ENCODE assay signal across 8 mouse cellular contexts in genomic region chr4:84675974-84676315, GRCm38 (mm10). TPM values are rescaled to one million over a fixed set of nuclear protein-coding genes. Genes with fewer than 3 reads are reported as not detected.
DNase-seq lines count a peak whose midpoint lies in the region; ATAC-seq and TF ChIP-seq lines count a peak whose summit lies in the region.

No protein-coding gene starts in this region.

- H3K9ac ChIP-seq in heart, embryonic 13.5 days: peak overlapping the region; percentile 81
- peak overlapping the region; percentile 92 for H3K9ac ChIP-seq in ES-E14 (ENCODE audit: insufficient read depth, low read depth, low read length, poor library complexity, severe bottlenecking)
- H3K9ac ChIP-seq in hindbrain, embryonic 12.5 days: peak overlapping the region; percentile 60

- in situ Hi-C loops in ES-E14 (cut with MboI; ENCODE audit: low sequenced_read_pairs in 2 of 2, unreplicated experiment in 2 of 2): no loop called here

- H3K9me3 ChIP-seq in heart, embryonic 13.5 days: no peaks in the 10 kb centered on the region
- no peaks in the 10 kb centered on the region for H3K9me3 ChIP-seq in ES-E14 (ENCODE audit: control insufficient read depth, insufficient read depth, low read depth, low read length)
- no peaks in the 10 kb centered on the region for H3K9me3 ChIP-seq in hindbrain, embryonic 12.5 days (replicated peaks)

- no peaks in the 10 kb centered on the region for H3K36me3 ChIP-seq in heart, embryonic 13.5 days
- H3K36me3 ChIP-seq in ES-E14 (ENCODE audit: control insufficient read depth, insufficient read depth, low read length, poor library complexity, severe bottlenecking): no peaks in the 10 kb centered on the region
- H3K36me3 ChIP-seq in hindbrain, embryonic 12.5 days: no peaks in the 10 kb centered on the region

- H3K27me3 ChIP-seq in heart, embryonic 13.5 days (replicated peaks): peaks cover 64% of the 10 kb centered on the region
- H3K27me3 ChIP-seq in hindbrain, embryonic 12.5 days: peaks cover 66% of the 10 kb centered on the region

- peak overlapping the region; percentile 98 for H3K4me2 ChIP-seq in heart, embryonic 13.5 days
- H3K4me2 ChIP-seq in hindbrain, embryonic 12.5 days (replicated peaks): peak overlapping the region; percentile 96

- DNase-seq in heart, postnatal 10 days: no peak
- DNase-seq in ES-E14 (ENCODE audit: low read depth, low spot score): no peak
- peak; percentile 62 for DNase-seq in mesoderm, embryonic 11.5 days (ENCODE audit: low read depth, low spot score)
- DNase-seq in left cerebral cortex, postnatal 25 days (ENCODE audit: low spot score in 2 of 2): no peak
- DNase-seq in testis, postnatal 10 days (ENCODE audit: low spot score): no peak
- DNase-seq in cerebellum, adult 9-10 months: no peak

- WGBS in heart, embryonic 13.5 days: 1% methylated on average over 19 of the region's 19 CpGs
- WGBS in hindbrain, embryonic 12.5 days: 2% methylated on average over 19 of the region's 19 CpGs

- ATAC-seq in heart, embryonic 13.5 days (ENCODE audit: extremely low read depth, insufficient number of reproducible peaks, low FRiP score, low TSS enrichment): no peak
- ATAC-seq in hindbrain, embryonic 12.5 days (ENCODE audit: low FRiP score): peak; percentile 54; the same call in 1 of the 2 replicates

- peaks cover 13% of the 10 kb centered on the region for H3K4me1 ChIP-seq in heart, embryonic 13.5 days
- peaks cover 0 to 6% of the 10 kb centered on the region in 2 experiments; a peak in 2 of 4 replicates for H3K4me1 ChIP-seq in ES-E14 (ENCODE audit: control insufficient read depth in 2 of 2, insufficient read depth in 2 of 2, low read length in 2 of 2, poor library complexity in 1 of 2)
- peaks cover 19% of the 10 kb centered on the region for H3K4me1 ChIP-seq in hindbrain, embryonic 12.5 days

- intact Hi-C loops in heart, postnatal 10 days (cut with DNase I): loop anchor here (5.0 to 10.0 kb wide), 2 partner anchors 129 to 881 kb away; no protein-coding TSS in a partner anchor
- intact Hi-C loops in left cerebral cortex, postnatal 25 days (cut with DNase I): no loop called here

- peak overlapping the region; percentile 75 for H3K4me3 ChIP-seq in heart, embryonic 13.5 days
- peak overlapping the region; percentile 88 to 99 for H3K4me3 ChIP-seq in ES-E14 (ENCODE audit: insufficient read depth in 1 of 2, low read depth in 1 of 2, low read length in 2 of 2, poor library complexity in 1 of 2, severe bottlenecking in 1 of 2)
- peak overlapping the region; percentile 65 for H3K4me3 ChIP-seq in hindbrain, embryonic 12.5 days

- no peak overlapping the region for H3K27ac ChIP-seq in heart, embryonic 13.5 days (replicated peaks)
- peak overlapping the region; percentile 59 for H3K27ac ChIP-seq in ES-E14 (ENCODE audit: insufficient read depth, low read depth, low read length, poor library complexity, severe bottlenecking)
- H3K27ac ChIP-seq in hindbrain, embryonic 12.5 days: peak overlapping the region; percentile 70

TF ChIP-seq in ES-E14, 5 proteins besides CTCF, POLR2A, EP300 and RAD21:
- TF ChIP-seq HCFC1 (IDR thresholded peaks at IDR 0.05; ENCODE audit: borderline replicate concordance, insufficient read depth, low read length) (no peak), MAFK (IDR thresholded peaks at IDR 0.05; ENCODE audit: insufficient read depth, low read depth, low read length) (no peak), ZNF384 (IDR thresholded peaks at IDR 0.05; ENCODE audit: low read depth, low read length) (no peak), CHD2 (IDR thresholded peaks at IDR 0.05; ENCODE audit: low read depth, low read length) (no peak), ZC3H11A (IDR thresholded peaks at IDR 0.05; ENCODE audit: borderline replicate concordance, low read depth, low read length) (no peak)

RNA-seq across cellular contexts. Expression of gene Bnc2, which starts 0.9 kb away (rescaled TPM):
- 1.4 and 1.7 TPM in 2 replicates for polyA plus RNA-seq in heart, embryonic 13.5 days (2015; fragmentation: Nextera tagmentation; extraction: Ambion mirVana)
- 1 to 10 TPM; 3.3 to 3.7 TPM for total RNA-seq in heart, postnatal 10 days (2021)
- total RNA-seq in ES-E14 (2012; rRNA removed): 15.1 and 25.3 TPM in 2 replicates
- polyA plus RNA-seq in hindbrain, embryonic 12.5 days (2016; fragmentation: Nextera tagmentation; extraction: Ambion mirVana): 19.2 and 27.1 TPM in 2 replicates
- total RNA-seq in left cerebral cortex, postnatal 25 days (2021): 1 to 10 TPM; 1.6 to 2.3 TPM
